Mouse (Mus musculus): Measurements from ENCODE around the gene Pum3. TPM values are rescaled to one million over a fixed set of nuclear protein-coding genes. Genes with fewer than 3 reads are reported as not detected.

The Pum3 gene
- polyA plus RNA-seq (2012; rRNA removed), result 24.8 and 29.4 TPM in 2 replicates

GRCm38 (mm10) chr19:27429745-27430251 lies at the start of gene Pum3:
Gene Pum3, minus strand, starts transcription at chr19:27429825.

Other genes starting within 250 kb of the Pum3 start
- gene Vldlr, start 213.3 kb downstream of the Pum3 start, polyA plus RNA-seq (2012; rRNA removed), result 76.1 and 170 TPM in 2 replicates
- 0.07 and 0.11 TPM in 2 replicates for gene Kcnv2, start 107.2 kb downstream of the Pum3 start, polyA plus RNA-seq (2012; rRNA removed)